Mouse (Mus musculus): ENCODE data around the gene Sprtn.

Sprtn gene

DNA sequence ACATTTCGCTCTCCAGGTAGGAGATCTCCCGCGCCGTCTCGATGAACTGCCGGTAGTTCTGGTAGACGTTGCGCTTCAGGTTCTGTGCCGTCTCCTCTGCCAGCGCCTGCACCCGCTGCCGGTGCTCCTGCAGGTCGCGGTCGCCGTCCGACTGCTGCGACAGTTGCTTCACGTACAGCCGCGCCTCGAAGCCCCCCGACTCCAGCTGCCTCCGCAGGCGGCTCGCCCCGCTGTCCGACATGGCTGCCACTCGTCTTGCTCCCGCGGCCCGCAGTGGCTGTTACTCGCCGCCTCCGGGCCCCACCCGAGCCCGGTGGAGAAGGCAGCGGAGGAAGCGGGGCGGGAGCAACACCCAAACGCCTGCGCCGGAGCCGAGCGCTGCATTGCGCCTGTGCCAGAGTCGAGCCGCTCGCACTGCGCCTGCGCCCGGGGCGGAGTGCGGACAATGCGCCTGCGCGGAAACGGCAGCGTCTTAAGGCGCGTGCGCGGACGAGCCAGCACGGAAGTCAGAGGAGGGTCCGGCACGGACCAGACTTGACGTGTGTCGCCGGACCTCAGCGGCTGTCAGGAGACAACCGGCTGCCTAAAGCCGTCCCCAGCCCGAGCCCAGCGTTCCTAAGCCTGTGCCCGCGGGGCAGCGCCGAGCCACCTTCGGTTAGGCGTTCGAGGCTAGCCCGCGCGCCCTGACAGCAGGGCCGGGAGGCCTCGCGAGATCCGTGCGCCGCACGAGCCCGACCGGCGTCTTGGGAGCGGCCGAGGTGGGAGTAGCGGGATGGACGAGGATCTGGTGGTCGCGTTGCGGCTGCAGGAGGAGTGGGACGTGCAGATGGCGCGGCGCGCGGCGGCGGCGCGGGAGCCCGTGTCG, at the start of gene Sprtn, which contains the start of gene Exoc8:
TSS of gene Sprtn (plus strand) at position 501 of the 865 bp plus-strand sequence.
TSS of gene Exoc8 (minus strand) at position 320 of the 865 bp plus-strand sequence.
- peak; percentile 99 for DNase-seq (ENCODE audit: low spot score)

- DNase-seq (ENCODE audit: low spot score), result no peak
These were observed 44.2 kb upstream of the Sprtn start for GRCm38 (mm10) chr8:124853511-124853910.

GRCm38 (mm10) chr8:124859466-124859865, 38.2 kb upstream of the Sprtn start:
- DNase-seq (ENCODE audit: low spot score), result no peak

DNA sequence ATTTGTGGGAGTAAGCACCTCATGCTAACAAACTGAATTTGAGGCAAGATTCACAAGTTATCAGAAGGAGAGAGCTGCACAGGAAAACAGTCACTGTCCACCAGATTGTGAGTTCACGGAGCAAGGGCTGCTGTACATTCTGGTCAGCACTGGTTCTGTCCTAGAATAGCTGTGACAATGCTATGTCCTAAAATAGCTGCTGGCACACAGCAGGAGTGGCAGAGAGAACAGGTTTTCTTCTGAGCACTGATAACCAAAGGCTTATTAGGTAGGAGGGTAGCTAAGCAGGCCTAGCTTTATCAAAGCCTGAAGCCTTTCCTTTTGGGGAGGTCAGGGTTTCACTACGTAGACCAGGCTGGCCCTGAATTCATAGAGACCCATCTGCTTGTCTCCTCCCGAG, 37.5 kb upstream of the Sprtn start:
- DNase-seq (ENCODE audit: low spot score), result no peak

DNA sequence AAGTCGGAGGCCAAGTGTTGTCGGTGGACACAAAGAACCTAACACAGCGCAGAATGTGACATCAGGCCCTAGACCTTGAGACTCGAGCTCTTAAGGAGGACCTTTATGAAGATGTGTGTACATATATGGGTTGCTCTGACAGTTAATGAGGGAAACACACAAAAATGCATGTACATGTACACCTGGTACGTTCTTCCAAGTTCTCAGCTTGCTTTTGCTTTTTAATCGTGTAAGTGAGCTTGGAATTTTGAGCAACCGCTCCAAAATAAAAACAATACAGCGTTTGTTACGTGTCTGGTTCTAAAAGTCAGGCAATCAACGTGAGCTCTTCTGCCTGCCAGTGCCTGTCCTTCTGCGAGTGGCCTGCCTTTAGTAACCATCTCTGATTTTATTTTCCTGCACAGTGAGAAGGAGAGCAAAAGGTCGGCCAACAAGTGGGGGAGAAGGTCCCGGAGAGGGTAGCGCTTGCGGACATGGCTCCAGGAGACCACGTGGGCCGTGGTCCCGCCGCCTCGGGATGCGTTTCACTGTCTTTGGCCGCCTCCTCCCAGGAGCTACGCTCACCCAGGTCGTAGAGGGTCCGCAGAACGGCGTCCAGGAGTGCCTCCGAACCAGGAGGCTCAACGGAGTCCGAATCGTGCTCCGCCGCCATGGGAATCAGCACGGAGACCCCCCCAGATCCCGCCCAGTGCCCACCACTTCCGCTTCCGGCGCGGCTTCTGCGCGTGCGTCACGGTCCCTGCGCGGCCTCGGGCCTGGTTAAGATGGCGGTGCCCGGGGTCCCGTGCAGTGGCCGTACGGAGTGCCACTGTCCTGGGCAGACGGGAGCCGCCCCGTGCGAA, 35.1 kb upstream of the Sprtn start, which contains the start of the genes Gnpat and 2810004N23Rik:
TSS of gene Gnpat (plus strand) at position 713 of the 842 bp plus-strand sequence.
TSS of gene 2810004N23Rik (minus strand) at position 800 of the 842 bp plus-strand sequence.
- DNase-seq (ENCODE audit: low spot score), result peak; percentile 97

GRCm38 (mm10) chr8:124863163-124863677, 34.5 kb upstream of the Sprtn start:
- no peak for DNase-seq (ENCODE audit: low spot score)

- DNase-seq (ENCODE audit: low spot score), result no peak
These were observed 34.0 kb upstream of the Sprtn start for GRCm38 (mm10) chr8:124863729-124864128.

DNA sequence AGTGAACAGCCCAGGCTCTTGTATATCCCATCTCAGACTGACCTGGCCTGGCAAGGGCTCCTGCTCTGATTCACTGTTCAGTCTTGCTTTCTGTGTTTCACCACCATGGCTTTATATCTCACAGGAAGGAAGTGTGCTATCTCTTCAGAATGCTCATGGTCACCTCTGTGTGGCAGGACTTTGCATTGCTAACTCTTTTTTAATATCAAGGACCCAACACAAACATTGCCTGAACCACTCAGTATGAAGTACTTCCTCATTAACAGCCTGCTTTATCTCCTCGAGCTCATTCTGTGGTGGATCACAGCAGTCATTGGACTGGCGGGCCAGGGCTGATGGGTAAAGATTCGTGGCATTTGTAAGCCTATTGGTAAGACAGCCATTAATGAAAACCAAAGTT, 31.0 kb upstream of the Sprtn start:
- DNase-seq (ENCODE audit: low spot score), result no peak

GRCm38 (mm10) chr8:124867126-124867525, 30.6 kb upstream of the Sprtn start:
- DNase-seq (ENCODE audit: low spot score), result no peak

- DNase-seq (ENCODE audit: low spot score), result no peak
These were observed 28.0 kb upstream of the Sprtn start for GRCm38 (mm10) chr8:124869708-124870107.

- no peak for DNase-seq (ENCODE audit: low spot score)
These were observed 26.2 kb upstream of the Sprtn start for GRCm38 (mm10) chr8:124871474-124871873.

- DNase-seq (ENCODE audit: low spot score), result no peak
These were observed 25.6 kb upstream of the Sprtn start for GRCm38 (mm10) chr8:124872081-124872480.

DNA sequence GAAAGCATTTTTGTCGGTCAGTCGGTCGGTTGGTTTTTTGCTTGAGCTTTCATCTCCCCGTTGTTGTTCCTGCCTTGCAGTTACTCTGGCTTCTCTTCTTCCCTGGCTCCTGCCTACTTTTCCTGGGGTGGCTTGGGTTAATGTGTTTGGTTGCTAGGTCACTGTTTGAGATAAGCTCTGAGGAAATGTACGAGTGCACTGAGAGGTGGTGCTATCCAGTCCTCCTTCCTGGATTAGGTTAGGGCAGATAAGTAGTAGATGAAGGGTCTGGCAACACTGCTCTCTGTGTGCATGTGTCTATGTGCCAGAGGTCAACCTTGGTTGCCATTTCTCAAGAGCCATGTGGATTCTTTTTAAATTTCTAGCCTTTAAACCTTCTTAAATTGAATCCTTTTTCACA, 25.0 kb upstream of the Sprtn start:
- no peak for DNase-seq (ENCODE audit: low spot score)

DNA sequence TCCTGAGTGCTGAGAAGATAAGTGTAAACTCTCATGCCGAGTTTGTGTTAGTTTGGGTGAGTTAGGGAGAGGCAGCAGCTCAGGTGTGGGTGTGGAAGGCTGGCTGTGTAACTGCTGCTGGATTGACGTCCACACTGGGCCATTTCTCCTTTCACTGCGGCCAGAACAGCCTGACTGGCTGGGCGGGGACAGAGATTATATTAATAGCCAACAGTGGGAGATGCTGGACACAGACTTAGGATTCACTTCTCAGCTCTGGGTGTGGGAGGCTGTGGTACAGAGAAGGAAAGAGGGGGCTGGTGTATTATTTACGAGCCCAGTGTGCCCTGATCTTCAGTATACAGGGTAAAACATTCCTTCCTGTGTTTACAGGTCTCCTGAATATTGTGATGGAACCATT, 19.5 kb upstream of the Sprtn start:
- DNase-seq (ENCODE audit: low spot score), result no peak

- DNase-seq (ENCODE audit: low spot score), result no peak
These were observed 18.6 kb upstream of the Sprtn start for GRCm38 (mm10) chr8:124878946-124879526.

DNA sequence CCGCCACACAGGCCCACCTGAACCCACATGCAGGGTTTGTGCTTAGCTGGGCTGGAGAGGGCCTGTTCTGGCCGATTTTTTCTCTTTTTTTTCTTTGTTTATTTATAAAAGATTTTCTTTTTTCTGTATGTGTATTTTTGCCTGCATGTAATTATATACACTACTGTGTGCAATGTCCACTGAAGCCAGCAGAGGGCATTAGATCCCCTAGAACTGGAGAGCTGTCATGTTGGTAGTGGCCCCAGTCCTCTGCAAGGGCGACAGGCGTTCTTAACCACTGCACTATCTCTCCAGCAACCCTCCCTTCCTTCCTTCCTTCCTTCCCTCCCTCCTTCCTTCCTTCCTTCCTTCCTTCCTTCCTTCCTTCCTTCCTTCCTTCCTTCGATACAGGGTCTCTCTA, 9.3 kb upstream of the Sprtn start:
- no peak for DNase-seq (ENCODE audit: low spot score)

DNA sequence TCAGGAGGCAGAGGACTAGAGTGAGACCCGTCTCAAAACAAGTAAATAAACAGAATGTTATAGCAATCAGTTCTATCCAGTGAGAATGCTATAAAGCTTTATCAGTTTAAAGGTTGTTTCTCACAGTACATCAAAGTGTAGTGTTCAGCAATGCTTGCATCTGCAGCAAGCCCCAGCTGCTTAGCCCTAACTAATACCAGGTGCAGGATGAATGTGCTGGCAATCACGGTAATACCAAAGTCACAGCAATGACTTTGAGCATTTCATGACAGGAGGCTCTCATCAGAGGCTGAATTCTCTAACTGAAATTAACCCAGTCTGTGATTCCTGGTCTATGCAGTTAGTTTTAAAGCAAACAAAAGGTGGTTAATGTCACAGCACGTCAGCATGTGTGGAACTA, 5.1 kb upstream of the Sprtn start:
- DNase-seq (ENCODE audit: low spot score), result no peak

- DNase-seq (ENCODE audit: low spot score), result no peak
These were observed 1.6 kb upstream of the Sprtn start for GRCm38 (mm10) chr8:124896010-124896631.

GRCm38 (mm10) chr8:124896632-124897385, 877 bp upstream of the Sprtn start:
- peak; percentile 52 for DNase-seq (ENCODE audit: low spot score)

DNA sequence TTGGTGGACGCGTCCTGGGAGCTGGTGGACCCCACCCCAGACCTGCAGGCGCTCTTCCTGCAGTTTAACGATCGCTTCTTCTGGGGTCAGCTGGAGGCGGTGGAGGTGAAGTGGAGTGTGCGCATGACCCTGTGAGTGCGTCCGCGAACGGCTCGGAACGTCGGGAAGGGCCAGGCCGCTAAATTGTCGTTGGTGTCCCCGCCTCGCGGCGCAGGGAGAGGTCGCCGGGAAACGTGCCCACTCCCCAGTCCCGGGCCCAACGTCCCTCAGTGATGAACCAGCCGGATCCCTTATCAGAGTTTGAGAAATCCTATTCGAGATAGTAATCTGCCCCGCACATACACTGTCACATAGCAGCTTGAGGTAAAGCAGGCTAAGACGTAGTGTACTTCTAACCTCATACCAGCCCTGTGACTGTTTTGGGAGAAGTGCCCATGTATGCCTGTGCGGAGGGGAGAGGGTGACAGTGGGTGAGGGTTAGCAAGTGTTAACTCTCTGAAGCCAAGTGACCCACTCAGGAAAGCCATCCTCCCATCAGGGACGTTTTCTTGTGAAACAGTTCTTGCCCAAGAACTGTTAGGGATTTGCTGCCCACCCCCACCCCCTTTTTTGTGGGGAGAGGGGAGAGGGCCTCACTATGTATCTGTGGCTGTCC, 692 bp downstream of the Sprtn start:
- DNase-seq (ENCODE audit: low spot score), result no peak
